Mouse (Mus musculus): ENCODE results near the gene St8sia1. TPM values are rescaled to one million over a fixed set of nuclear protein-coding genes. Genes with fewer than 3 reads are reported as not detected.
"Not testable (repeated sequence)": the region's sequence is repeated elsewhere in the genome, so short reads cannot be mapped to it uniquely, and the experiment has no call there.

Gene St8sia1
- 0.23 and 0.26 TPM in 2 replicates for polyA plus RNA-seq (2012; rRNA removed)

- Histone ChIP-seq H3K4me3 (replicated peaks; ENCODE audit: extremely low read depth, low read depth, low read length) (peak within 1 kb of the TSS; percentile 5), H3K4me1 (ENCODE audit: control insufficient read depth, insufficient read depth, low read length) (peaks cover 4% of the 10 kb centered on the region)
- WGBS, result under 1% methylated on average over 45 of the region's 45 CpGs
- TF ChIP-seq POLR2A (IDR thresholded peaks at IDR 0.05; ENCODE audit: borderline replicate concordance, extremely low read depth, low read depth, low read length), result no peak
- no peak for TF ChIP-seq CTCF (IDR thresholded peaks at IDR 0.05; ENCODE audit: insufficient read depth, low read length)
- DNase-seq, result no peak
These were observed at the start of gene St8sia1 for GRCm38 (mm10) chr6:142964076-142964530. Gene St8sia1 (minus strand): TSS chr6:142964452.

- no peak for DNase-seq
- WGBS, result 92% methylated on average over 15 of the region's 15 CpGs
- Histone ChIP-seq H3K4me1 (ENCODE audit: control insufficient read depth, insufficient read depth, low read length) (no peaks in the 10 kb centered on the region), H3K4me3 (replicated peaks; ENCODE audit: extremely low read depth, low read depth, low read length) (no peak overlapping the region)
- TF ChIP-seq CTCF (IDR thresholded peaks at IDR 0.05; ENCODE audit: insufficient read depth, low read length) (no peak), POLR2A (IDR thresholded peaks at IDR 0.05; ENCODE audit: borderline replicate concordance, extremely low read depth, low read depth, low read length) (no peak)
These were observed 48.4 kb upstream of the St8sia1 start for GRCm38 (mm10) chr6:143012513-143013215.

DNA sequence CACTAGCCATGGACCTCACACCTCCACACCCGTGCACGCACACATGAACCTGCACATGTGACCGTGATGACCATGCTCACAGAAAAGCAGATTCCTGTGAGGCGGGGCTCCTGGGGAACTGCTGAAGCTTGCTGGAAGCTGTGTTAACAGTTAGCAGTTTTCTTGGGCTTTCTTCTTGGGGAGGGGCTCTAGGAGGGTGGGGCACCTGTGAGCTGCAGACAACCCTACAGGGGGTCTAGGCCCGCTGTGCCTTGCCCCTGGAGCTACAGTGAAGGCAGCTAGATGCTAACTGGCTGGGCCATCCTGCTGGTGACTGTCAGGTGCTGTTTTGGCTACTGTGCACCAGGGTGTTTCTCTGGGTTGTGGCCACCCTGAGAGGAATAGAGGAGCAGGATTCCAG, 44.6 kb upstream of the St8sia1 start:
- DNase-seq, result no peak
- Histone ChIP-seq H3K4me1 (ENCODE audit: control insufficient read depth, insufficient read depth, low read length) (no peaks in the 10 kb centered on the region), H3K4me3 (replicated peaks; ENCODE audit: extremely low read depth, low read depth, low read length) (no peak overlapping the region)
- no peak for TF ChIP-seq CTCF (IDR thresholded peaks at IDR 0.05; ENCODE audit: insufficient read depth, low read length)
- no peak for TF ChIP-seq POLR2A (IDR thresholded peaks at IDR 0.05; ENCODE audit: borderline replicate concordance, extremely low read depth, low read depth, low read length)
- 82% methylated on average over 5 of the region's 5 CpGs for WGBS

GRCm38 (mm10) chr6:143005209-143005608, 41.0 kb upstream of the St8sia1 start:
- 90% methylated on average over 9 of the region's 9 CpGs for WGBS
- not testable (repeated sequence) for H3K4me3 ChIP-seq (replicated peaks; ENCODE audit: extremely low read depth, low read depth, low read length); DNase-seq; H3K4me1 ChIP-seq (ENCODE audit: control insufficient read depth, insufficient read depth, low read length)

DNA sequence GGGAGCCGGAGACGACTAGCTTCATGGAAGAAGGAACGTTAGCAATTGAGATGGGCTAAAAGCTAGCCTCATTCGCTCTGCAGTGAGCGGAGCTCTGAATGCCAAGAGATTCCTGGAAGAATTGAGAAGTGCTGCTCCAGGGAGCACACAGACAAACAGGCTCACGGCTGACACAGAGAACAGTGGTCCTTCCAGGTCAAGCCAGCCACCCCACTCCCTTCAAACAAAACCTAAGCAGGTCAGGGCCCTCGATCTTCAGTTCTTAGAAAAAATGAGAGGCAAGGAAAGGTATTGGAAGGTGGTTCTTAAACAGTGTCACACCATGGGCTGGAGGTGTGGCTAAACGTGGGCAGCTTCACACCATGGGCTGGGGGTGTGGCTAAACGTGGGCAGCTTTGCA, 40.5 kb upstream of the St8sia1 start:
- TF ChIP-seq POLR2A (IDR thresholded peaks at IDR 0.05; ENCODE audit: borderline replicate concordance, extremely low read depth, low read depth, low read length), result no peak
- no peak for TF ChIP-seq CTCF (IDR thresholded peaks at IDR 0.05; ENCODE audit: insufficient read depth, low read length)
- Histone ChIP-seq H3K4me3 (replicated peaks; ENCODE audit: extremely low read depth, low read depth, low read length) (no peak overlapping the region), H3K4me1 (ENCODE audit: control insufficient read depth, insufficient read depth, low read length) (no peaks in the 10 kb centered on the region)
- 72% methylated on average over 9 of the region's 9 CpGs for WGBS
- no peak for DNase-seq

GRCm38 (mm10) chr6:142998221-142998999, 34.2 kb upstream of the St8sia1 start:
- 46% methylated on average over 12 of the region's 12 CpGs for WGBS
- TF ChIP-seq CTCF (IDR thresholded peaks at IDR 0.05; ENCODE audit: insufficient read depth, low read length) (no peak), POLR2A (IDR thresholded peaks at IDR 0.05; ENCODE audit: borderline replicate concordance, extremely low read depth, low read depth, low read length) (no peak)

DNA sequence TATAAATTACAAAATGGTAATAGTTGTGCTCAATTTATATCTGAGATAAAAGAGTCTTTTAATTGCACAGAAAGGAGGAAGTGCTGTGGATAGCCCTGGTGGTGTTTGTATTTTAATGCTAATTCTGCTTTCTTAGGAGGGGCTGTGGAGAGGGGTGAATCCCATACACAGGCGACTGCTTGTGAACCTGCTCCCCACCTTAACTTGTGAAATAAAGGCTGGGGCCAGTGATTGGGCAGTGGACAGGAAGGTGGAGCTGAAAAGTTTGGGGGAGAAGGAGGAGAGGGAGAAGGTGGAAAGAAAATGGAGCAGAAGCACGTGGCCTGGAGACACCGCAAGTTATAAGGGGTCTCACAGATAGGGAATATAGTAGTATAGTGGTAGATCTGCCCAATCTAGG, 32.6 kb upstream of the St8sia1 start:
- TF ChIP-seq POLR2A (IDR thresholded peaks at IDR 0.05; ENCODE audit: borderline replicate concordance, extremely low read depth, low read depth, low read length) (no peak), CTCF (IDR thresholded peaks at IDR 0.05; ENCODE audit: insufficient read depth, low read length) (no peak)
- no peak for DNase-seq
- Histone ChIP-seq H3K4me3 (replicated peaks; ENCODE audit: extremely low read depth, low read depth, low read length) (no peak overlapping the region), H3K4me1 (ENCODE audit: control insufficient read depth, insufficient read depth, low read length) (no peaks in the 10 kb centered on the region)
- 86% methylated on average over 3 of the region's 3 CpGs for WGBS

More at GRCm38 (mm10) chr6:142998221-142998999, 34.2 kb upstream of the St8sia1 start:
- H3K4me3 ChIP-seq (replicated peaks; ENCODE audit: extremely low read depth, low read depth, low read length), result no peak overlapping the region
- no peak for DNase-seq
- H3K4me1 ChIP-seq (ENCODE audit: control insufficient read depth, insufficient read depth, low read length), result no peaks in the 10 kb centered on the region

GRCm38 (mm10) chr6:142995567-142995966, 31.3 kb upstream of the St8sia1 start:
- no peak for DNase-seq
- TF ChIP-seq POLR2A (IDR thresholded peaks at IDR 0.05; ENCODE audit: borderline replicate concordance, extremely low read depth, low read depth, low read length) (no peak), CTCF (IDR thresholded peaks at IDR 0.05; ENCODE audit: insufficient read depth, low read length) (no peak)
- Histone ChIP-seq H3K4me3 (replicated peaks; ENCODE audit: extremely low read depth, low read depth, low read length) (no peak overlapping the region), H3K4me1 (ENCODE audit: control insufficient read depth, insufficient read depth, low read length) (no peaks in the 10 kb centered on the region)
- WGBS, result 67% methylated on average over 5 of the region's 5 CpGs

DNA sequence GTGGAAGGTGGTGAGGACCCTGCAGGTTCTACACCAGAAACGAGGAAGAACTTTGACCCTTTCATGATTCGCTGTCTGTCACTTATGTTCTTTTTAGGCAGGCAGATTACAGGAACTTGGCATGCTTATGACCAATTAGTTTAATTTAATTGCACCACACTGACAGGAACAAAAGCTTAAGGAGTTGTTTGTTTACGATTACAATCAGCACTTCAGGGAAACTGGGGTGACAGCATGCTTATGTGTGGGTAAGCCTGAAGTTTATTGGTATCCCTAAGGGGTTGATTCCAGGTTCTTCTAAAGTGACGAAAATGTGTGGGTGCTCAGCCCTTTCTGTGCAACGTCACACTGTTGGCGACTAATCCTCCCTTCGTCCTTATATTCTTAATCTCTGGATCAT, 30.6 kb upstream of the St8sia1 start:
- WGBS, result 53% methylated on average over 7 of the region's 7 CpGs

More for the DNA sequence above, 30.6 kb upstream of the St8sia1 start:
- no peak overlapping the region for H3K4me3 ChIP-seq (replicated peaks; ENCODE audit: extremely low read depth, low read depth, low read length)
- TF ChIP-seq POLR2A (IDR thresholded peaks at IDR 0.05; ENCODE audit: borderline replicate concordance, extremely low read depth, low read depth, low read length) (no peak), CTCF (IDR thresholded peaks at IDR 0.05; ENCODE audit: insufficient read depth, low read length) (no peak)
- DNase-seq, result no peak
- H3K4me1 ChIP-seq (ENCODE audit: control insufficient read depth, insufficient read depth, low read length), result no peaks in the 10 kb centered on the region

Measured in lung, adult 2 months (tissue).